Mouse (Mus musculus) retina, postnatal 7 days (tissue): ENCODE measurements around the gene Simc1.

Experiments
- DNase-seq: peaks from one replicate; pipeline ENCODE4 v3.0.0-alpha.2; 2012; ENCODE audit warnings: low read depth, low spot score

Gene Simc1

GRCm38 (mm10) chr13:54548036-54548435 is 44.5 kb downstream of the Simc1 start:
- no peak for DNase-seq

- DNase-seq, result no peak
These were observed 52.6 kb downstream of the Simc1 start for GRCm38 (mm10) chr13:54556176-54556575.

- no peak for DNase-seq
These were observed 53.2 kb downstream of the Simc1 start for GRCm38 (mm10) chr13:54556796-54557195.

DNA sequence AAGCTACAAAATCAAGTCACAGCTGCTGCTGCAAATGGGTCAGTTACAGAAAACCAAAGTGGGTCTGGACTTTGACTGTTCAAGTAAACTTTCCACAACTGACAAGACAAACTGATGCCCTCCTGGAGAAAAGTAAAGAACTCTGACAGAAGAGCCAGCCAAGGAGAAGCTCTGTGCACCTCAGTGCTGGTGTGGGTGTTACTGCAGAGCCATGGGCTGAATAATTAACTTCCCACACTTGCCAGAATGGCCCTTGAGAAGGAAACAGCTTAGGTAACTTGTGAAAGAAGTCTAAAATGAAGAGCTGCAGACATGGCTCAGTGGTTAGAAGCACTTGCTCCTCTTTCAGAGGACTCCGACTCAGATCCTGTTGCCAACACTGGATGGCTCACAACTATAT is 54.1 kb downstream of the Simc1 start:
- no peak for DNase-seq

DNA sequence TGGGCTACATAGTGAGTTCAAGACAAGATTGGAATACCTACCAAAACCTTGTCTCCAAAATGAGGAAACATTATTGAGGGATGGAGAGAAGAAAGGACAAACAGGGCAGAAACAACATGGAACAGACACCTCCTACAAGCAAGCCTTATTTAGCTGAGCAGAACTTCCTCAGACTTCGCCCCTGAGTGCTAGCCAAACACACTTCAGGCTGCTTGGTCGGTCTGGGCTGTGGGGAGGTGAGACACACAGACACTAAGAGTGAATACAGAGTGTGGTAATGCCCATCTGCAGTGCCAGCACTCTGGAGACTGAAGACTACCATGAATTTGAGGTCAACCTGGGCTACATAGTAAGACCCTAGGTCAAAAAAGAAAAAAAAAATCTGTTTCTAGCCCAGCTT is 56.1 kb downstream of the Simc1 start:
- no peak for DNase-seq

- no peak for DNase-seq
These were observed 57.0 kb downstream of the Simc1 start for GRCm38 (mm10) chr13:54560608-54561007.

DNA sequence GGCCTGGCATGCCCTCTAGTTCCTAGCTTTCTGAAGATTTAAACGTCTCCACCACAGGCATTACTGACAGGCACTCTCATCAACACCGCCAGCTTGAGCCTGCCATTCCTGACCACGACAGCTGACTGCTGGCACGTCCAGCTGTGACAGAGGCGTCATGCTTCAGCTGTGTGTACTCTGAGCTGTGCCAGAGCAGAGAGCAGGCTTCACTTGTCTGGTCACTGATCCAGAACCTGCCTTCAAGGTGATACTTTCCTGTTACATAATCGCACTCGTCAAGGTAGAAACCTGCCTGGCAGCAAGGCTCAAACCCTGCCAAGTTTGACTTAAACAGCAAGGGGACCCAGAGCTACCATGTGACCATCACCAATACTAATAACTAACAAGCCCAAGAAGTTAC is 59.0 kb downstream of the Simc1 start:
- no peak for DNase-seq

GRCm38 (mm10) chr13:54564232-54565200 is 60.9 kb downstream of the Simc1 start:
- DNase-seq, result no peak

DNA sequence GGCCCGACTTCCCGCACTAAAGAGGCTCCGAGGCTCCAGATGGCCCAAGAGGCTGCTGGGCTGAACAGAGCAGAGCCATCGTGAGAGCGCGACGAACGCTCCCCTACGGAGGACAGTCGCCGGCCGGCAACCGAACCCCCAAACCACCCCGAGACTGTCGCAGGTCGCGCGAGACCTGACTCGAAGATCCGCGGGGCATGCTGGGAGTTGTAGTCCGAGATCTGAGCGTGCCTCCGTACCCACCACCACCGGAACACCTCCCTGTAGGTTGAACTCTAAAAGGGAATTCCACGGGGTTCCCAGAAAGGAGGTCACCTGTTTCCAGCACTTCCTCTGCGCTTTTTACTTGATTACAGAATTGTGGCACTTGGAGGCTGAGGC is 61.6 kb downstream of the Simc1 start, which contains the start of gene 4833439L19Rik:
Gene 4833439L19Rik (minus strand): TSS at position 235 of the 381 bp plus-strand sequence.
- DNase-seq, result peak; percentile 88

GRCm38 (mm10) chr13:54565594-54566345 is 62.2 kb downstream of the Simc1 start:
- no peak for DNase-seq

- no peak for DNase-seq
These were observed 64.8 kb downstream of the Simc1 start for GRCm38 (mm10) chr13:54568380-54568779.

- no peak for DNase-seq
These were observed 65.7 kb downstream of the Simc1 start for GRCm38 (mm10) chr13:54569282-54569681.

DNA sequence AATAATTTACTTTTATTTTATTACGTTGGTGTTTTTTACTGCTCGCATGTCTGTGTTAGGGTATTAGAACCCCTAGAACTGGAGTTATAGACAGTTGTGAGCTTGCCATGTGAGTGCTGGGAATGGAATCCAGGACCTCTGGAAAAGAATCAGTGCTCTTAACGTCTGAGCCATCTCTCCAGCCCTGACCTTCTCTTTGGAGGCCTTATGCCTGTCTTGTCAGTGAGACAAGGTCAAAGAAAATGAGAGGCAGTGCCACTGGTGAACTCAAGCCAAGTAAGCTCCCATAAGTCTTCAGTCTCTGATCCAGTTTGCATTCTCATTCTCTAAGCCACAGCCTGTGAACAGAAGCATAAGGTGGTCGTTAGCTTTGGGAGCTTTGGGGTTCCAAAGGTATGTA is 67.2 kb downstream of the Simc1 start:
- no peak for DNase-seq

DNA sequence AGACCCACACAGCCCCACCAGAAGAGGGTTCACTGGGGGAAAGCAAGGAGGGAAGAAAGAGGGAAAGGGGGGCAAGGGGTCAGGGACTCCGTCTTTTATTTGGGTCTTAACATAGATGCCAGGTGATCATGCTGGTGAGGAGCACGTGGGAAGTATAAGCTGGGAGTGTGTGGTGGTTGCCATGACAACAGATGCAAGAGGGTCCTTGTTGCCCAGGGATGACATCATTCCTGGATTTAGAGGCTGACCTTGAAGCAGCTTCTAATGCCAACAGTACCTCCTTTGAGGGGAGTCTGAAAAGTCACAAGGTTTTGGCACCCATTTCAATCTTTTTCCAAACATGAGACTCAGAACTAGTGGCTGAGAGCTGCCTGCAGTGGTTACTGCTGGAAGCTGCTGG is 68.1 kb downstream of the Simc1 start:
- DNase-seq, result no peak

GRCm38 (mm10) chr13:54572621-54573020 is 69.0 kb downstream of the Simc1 start:
- no peak for DNase-seq

GRCm38 (mm10) chr13:54574854-54575481 is 71.4 kb downstream of the Simc1 start, which contains the start of gene Arl10:
Gene Arl10 (plus strand): TSS chr13:54575015.
- peak; percentile 54 for DNase-seq

DNA sequence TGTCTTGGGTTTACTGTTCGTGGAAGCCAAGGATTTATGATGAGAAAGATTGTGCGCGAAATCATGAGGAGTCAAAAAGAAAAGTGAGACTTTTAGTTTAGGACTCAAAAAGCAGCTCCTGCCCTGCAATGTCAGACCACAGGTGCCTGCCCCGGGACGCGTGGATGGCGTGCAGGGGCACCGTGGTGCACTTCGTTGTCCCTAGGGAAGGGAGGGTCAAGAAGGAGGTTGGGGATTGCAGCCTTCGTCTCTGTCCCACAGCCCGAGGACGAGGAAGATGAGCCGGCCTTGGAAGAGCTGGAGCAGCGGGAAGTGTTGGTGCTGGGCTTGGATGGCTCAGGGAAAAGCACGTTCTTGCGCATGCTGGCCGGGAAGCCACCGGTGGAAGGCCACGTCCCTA is 71.9 kb downstream of the Simc1 start:
- no peak for DNase-seq

DNA sequence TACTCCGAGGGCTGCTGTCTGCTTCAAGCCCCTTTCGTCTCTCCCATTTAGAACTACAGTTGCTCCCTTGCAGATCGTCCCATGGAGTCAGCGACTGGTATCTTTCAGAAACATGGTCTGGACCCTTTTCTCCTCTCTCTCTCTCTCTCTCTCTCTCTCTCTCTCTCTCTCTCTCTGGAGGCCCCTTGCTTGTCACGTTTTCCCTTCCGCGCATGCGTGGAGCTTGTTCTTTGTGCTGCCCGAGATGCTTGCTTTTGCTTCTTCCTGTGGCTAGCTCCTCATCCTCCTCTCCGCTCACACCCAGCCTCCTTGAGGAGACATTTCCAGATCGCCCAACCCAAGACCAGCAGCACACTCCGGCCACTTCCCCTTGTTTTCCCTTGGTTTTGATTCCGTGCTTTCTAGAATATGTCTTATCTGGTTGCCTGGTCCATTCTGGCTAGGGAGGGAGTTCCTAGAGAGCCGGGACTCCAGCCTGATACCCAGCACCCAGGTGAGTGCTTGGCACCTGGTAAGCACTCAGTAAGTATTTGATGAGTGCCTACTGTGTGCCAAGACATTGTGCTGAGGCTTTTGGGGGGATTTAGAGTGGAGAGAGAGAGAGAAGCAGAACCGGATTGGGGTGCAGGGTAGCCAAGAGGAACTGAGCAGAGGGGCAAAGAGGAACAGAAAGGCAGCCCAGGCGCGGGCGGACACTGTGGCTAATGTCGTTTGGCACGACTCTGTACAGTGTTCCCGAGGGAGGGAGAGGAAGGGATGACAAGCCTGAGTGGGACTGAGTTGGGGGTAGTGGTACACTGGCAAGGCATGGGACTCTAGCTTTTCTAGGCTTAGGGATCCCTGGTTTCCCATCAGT is 74.3 kb downstream of the Simc1 start:
- no peak for DNase-seq

- DNase-seq, result no peak
These were observed 77.8 kb downstream of the Simc1 start for GRCm38 (mm10) chr13:54581385-54581784.

DNA sequence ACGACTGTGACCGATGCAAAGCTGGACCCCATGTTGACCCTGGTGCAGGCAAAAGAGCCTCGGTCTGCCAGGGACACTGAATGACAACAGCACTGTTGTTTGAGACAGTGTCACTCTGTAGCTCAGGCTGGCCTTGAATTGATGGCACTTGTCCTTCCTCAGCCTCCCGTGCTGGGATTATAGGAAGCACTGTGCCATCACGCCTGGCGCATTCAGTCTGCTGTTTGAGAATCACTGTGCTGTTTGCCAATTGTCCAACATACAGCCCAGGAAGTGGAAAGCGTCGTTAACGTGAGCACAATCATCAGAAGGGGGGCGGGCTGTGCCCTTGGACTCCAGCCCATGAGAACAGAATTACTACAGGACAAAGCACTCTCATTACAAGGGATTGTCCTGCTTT is 78.5 kb downstream of the Simc1 start:
- no peak for DNase-seq

- DNase-seq, result no peak
These were observed 79.3 kb downstream of the Simc1 start for GRCm38 (mm10) chr13:54582860-54583259.
